Comparison of ENCODE assay signal across 9 mouse cellular contexts in genomic region chr8:88631081-88631480, GRCm38 (mm10). TPM values are rescaled to one million over a fixed set of nuclear protein-coding genes. Genes with fewer than 3 reads are reported as not detected.
DNase-seq lines count a peak whose midpoint lies in the region; ATAC-seq and TF ChIP-seq lines count a peak whose summit lies in the region.
"Had no signal": no experiment of that assay in that cellular context is flagged by ENCODE, and none has a peak within 500 bp of the region (broad histone marks: within the 10 kb centered on the region; RNA-seq: fewer than 3 reads in every experiment).

No protein-coding gene starts in this region.

- no peak for TF ChIP-seq EP300 in MEL (IDR thresholded peaks at IDR 0.05; ENCODE audit: low read depth in 1 of 2, low read length in 2 of 2)

- ATAC-seq in kidney, embryonic 15.5 days (replicated peaks; ENCODE audit: low FRiP score) = no peak
- no peak for ATAC-seq in erythroid progenitor cell, adult 5-6 weeks (replicated peaks; ENCODE audit: low FRiP score, poor library complexity, severe bottlenecking)
- no peak for ATAC-seq in heart, embryonic 11.5 days (replicated peaks; ENCODE audit: insufficient number of reproducible peaks, low FRiP score, low TSS enrichment)

- H3K4me2 ChIP-seq in kidney, embryonic 15.5 days = no peak overlapping the region
- H3K4me2 ChIP-seq in heart, embryonic 11.5 days = no peak overlapping the region

- DNase-seq in kidney, adult 11 months = peak; percentile 44
- peak; percentile 32 for DNase-seq in MEL (ENCODE audit: low read depth, low spot score)
- peak; percentile 49 for DNase-seq in cerebellum, adult 9-11 months
- DNase-seq in lung, postnatal 25 days (ENCODE audit: low spot score) = peak; percentile 42
- no peak for DNase-seq in ovary, adult 18-20 months (ENCODE audit: low spot score)

- no peak overlapping the region for H3K4me3 ChIP-seq in kidney, embryonic 15.5 days (replicated peaks)
- no peak overlapping the region for H3K4me3 ChIP-seq in MEL (ENCODE audit: control insufficient read depth in 1 of 2, insufficient read depth in 1 of 2, low read depth in 2 of 2, low read length in 2 of 2)
- no peak overlapping the region for H3K4me3 ChIP-seq in heart, embryonic 11.5 days (ENCODE audit: low read depth, low read length)

- no peaks in the 10 kb centered on the region for H3K9me3 ChIP-seq in kidney, embryonic 15.5 days (replicated peaks)
- H3K9me3 ChIP-seq in MEL (replicated peaks; ENCODE audit: insufficient read depth, low read length) = no peaks in the 10 kb centered on the region
- H3K9me3 ChIP-seq in heart, embryonic 11.5 days (replicated peaks; ENCODE audit: control insufficient read depth, low read length) = no peaks in the 10 kb centered on the region

- TF ChIP-seq POLR2A in MEL (IDR thresholded peaks at IDR 0.05; ENCODE audit: control insufficient read depth in 1 of 2, insufficient read depth in 1 of 2, low read depth in 1 of 2, low read length in 2 of 2, poor library complexity in 1 of 2) = no peak

- peaks cover 19% of the 10 kb centered on the region for H3K4me1 ChIP-seq in kidney, embryonic 15.5 days
- peaks cover 0 to 4% of the 10 kb centered on the region in 2 experiments; a peak in 3 of 4 replicates for H3K4me1 ChIP-seq in MEL (ENCODE audit: control insufficient read depth in 1 of 2, insufficient read depth in 2 of 2, low read length in 2 of 2)
- H3K4me1 ChIP-seq in heart, embryonic 11.5 days (ENCODE audit: control insufficient read depth, insufficient read depth, low read length) = peaks cover 5% of the 10 kb centered on the region; the same call in 1 of the 2 replicates

- H3K27ac ChIP-seq in kidney, embryonic 15.5 days = no peak overlapping the region
- H3K27ac ChIP-seq in MEL (ENCODE audit: control insufficient read depth, low read depth, low read length) = no peak overlapping the region
- no peak overlapping the region for H3K27ac ChIP-seq in heart, embryonic 11.5 days (ENCODE audit: low read depth, low read length)
- H3K27ac ChIP-seq: macrophage had no signal

- H3K79me2 ChIP-seq in MEL (ENCODE audit: control insufficient read depth, insufficient read depth, low read length, poor library complexity) = peaks cover 8% of the 10 kb centered on the region; the same call in 1 of the 2 replicates

- TF ChIP-seq RAD21 in MEL (IDR thresholded peaks at IDR 0.05; ENCODE audit: low read depth, low read length) = peak; percentile 27

- no peak overlapping the region for H3K9ac ChIP-seq in kidney, embryonic 15.5 days
- no peak overlapping the region for H3K9ac ChIP-seq in MEL (ENCODE audit: control insufficient read depth, low read depth, low read length, poor library complexity, severe bottlenecking)
- no peak overlapping the region for H3K9ac ChIP-seq in heart, embryonic 11.5 days (ENCODE audit: low read depth, low read length)

- H3K36me3 ChIP-seq in kidney, embryonic 15.5 days = no peaks in the 10 kb centered on the region
- no peaks in the 10 kb centered on the region; a peak in 1 of 4 replicates for H3K36me3 ChIP-seq in MEL (ENCODE audit: control insufficient read depth in 1 of 2, insufficient read depth in 2 of 2, low read length in 2 of 2)
- no peaks in the 10 kb centered on the region for H3K36me3 ChIP-seq in heart, embryonic 11.5 days (ENCODE audit: control insufficient read depth, insufficient read depth, low read length)

- TF ChIP-seq CTCF in MEL (IDR thresholded peaks at IDR 0.05 in 2 of 3, conservative IDR thresholded peaks at IDR 0.05 in 1 of 3; ENCODE audit: control insufficient read depth in 1 of 3, insufficient read depth in 1 of 3, low read depth in 2 of 3, low read length in 3 of 3, poor library complexity in 1 of 3, severe bottlenecking in 1 of 3) = peak in 1 of 3 experiments; percentile 43; a peak in 2 of 6 replicates

- peaks cover 19% of the 10 kb centered on the region for H3K27me3 ChIP-seq in kidney, embryonic 15.5 days
- H3K27me3 ChIP-seq in MEL (ENCODE audit: control insufficient read depth in 1 of 2, insufficient read depth in 2 of 2, low read length in 2 of 2) = no peaks in the 10 kb centered on the region; a peak in 1 of 4 replicates
- H3K27me3 ChIP-seq in heart, embryonic 11.5 days (ENCODE audit: control insufficient read depth, insufficient read depth, low read length) = peaks cover 29% of the 10 kb centered on the region

TF ChIP-seq in MEL, 35 proteins besides CTCF, POLR2A, EP300 and RAD21:
- TF ChIP-seq USF2 (IDR thresholded peaks at IDR 0.05; ENCODE audit: borderline replicate concordance in 1 of 2, insufficient read depth in 1 of 2, low read depth in 1 of 2, low read length in 2 of 2) (no peak), SMC3 (IDR thresholded peaks at IDR 0.05; ENCODE audit: low read depth, low read length) (peak; percentile 56)

RNA-seq across cellular contexts. Expression of gene Snx20, which starts 4.8 kb away (rescaled TPM):
- 1.7 and 2.3 TPM in 2 replicates for polyA plus RNA-seq in kidney, embryonic 15.5 days (2015; fragmentation: Nextera tagmentation; extraction: Ambion mirVana)
- total RNA-seq in MEL (2012; rRNA removed) = 10.1 and 13.3 TPM in 2 replicates
- polyA plus RNA-seq in MEL (2012; ENCODE audit: insufficient read depth in 1 of 2, insufficient read length in 2 of 2, low read depth in 1 of 2, low replicate concordance in 2 of 2, missing spikeins in 1 of 2) = 10 to 100 TPM in 1 of 2 experiments, not detected in 1; 15.9 TPM
- 15.5 and 21.8 TPM in 2 replicates for total RNA-seq in erythroid progenitor cell, adult 5-6 weeks (2015; ENCODE audit: low replicate concordance)
- 1.7 and 4.2 TPM in 2 replicates for total RNA-seq in erythroid progenitor cell, adult 5-6 weeks (2017; ENCODE audit: low replicate concordance)
- polyA plus RNA-seq in heart, embryonic 11.5 days (2014; fragmentation: Nextera tagmentation; extraction: Ambion mirVana) = 0.39 and 0.63 TPM in 2 replicates

RNA-seq across cellular contexts. Expression of gene Nod2, which starts 16.0 kb away (rescaled TPM):
- 0.24 and 0.34 TPM in 2 replicates for polyA plus RNA-seq in kidney, embryonic 15.5 days (2015; fragmentation: Nextera tagmentation; extraction: Ambion mirVana)
- total RNA-seq in MEL (2012; rRNA removed) = 0.42 and 0.50 TPM in 2 replicates
- under 1 TPM in 1 of 2 experiments, not detected in 1; 0.22 TPM for polyA plus RNA-seq in MEL (2012; ENCODE audit: insufficient read depth in 1 of 2, insufficient read length in 2 of 2, low read depth in 1 of 2, low replicate concordance in 2 of 2, missing spikeins in 1 of 2)
- 4.0 TPM in 1 of 2 replicates, not detected in the other for total RNA-seq in erythroid progenitor cell, adult 5-6 weeks (2015; ENCODE audit: low replicate concordance)
- total RNA-seq in erythroid progenitor cell, adult 5-6 weeks (2017; ENCODE audit: low replicate concordance) = 0.26 and 0.53 TPM in 2 replicates
- polyA plus RNA-seq in heart, embryonic 11.5 days (2014; fragmentation: Nextera tagmentation; extraction: Ambion mirVana) = 0.04 TPM in 1 of 2 replicates, not detected in the other
